Mouse (Mus musculus) liver, postnatal 0 days (tissue): ENCODE measurements around the gene Fgfr3. TPM values are rescaled to one million over a fixed set of nuclear protein-coding genes. Genes with fewer than 3 reads are reported as not detected.

Source experiments
- ATAC-seq: fragments of 200-750 bp; cut with Nextera tagmentation; 2 replicates; pipeline ENCODE4 v1.8.0; 2017; ENCODE audit warnings: mild to moderate bottlenecking, moderate library complexity
- DNase-seq: peaks from one replicate; pipeline ENCODE4 v3.0.0-alpha.2; 2016
- H3K27ac ChIP-seq: fragments of 300-500 bp; sonication (generic); 2 replicates; pipeline ENCODE4 v1.5.1; 2014; ENCODE audit warnings: antibody characterized with exemption, moderate library complexity, mild to moderate bottlenecking, low read depth
- H3K27me3 ChIP-seq: fragments of 300-500 bp; sonication (generic); 2 replicates; pipeline ENCODE4 v1.6.1; 2014; ENCODE audit warnings: low read length, control low read depth, mixed read lengths; ENCODE audit not compliant: insufficient read depth
- H3K36me3 ChIP-seq: fragments of 300-500 bp; sonication (generic); replicated peaks from 2 replicates; pipeline ENCODE4 v1.6.1; 2014; ENCODE audit warnings: mild to moderate bottlenecking, control low read depth, low read length, moderate library complexity, mixed read lengths; ENCODE audit not compliant: insufficient read depth
- H3K4me1 ChIP-seq: fragments of 300-500 bp; sonication (generic); 2 replicates; pipeline ENCODE4 v1.6.1; 2014; ENCODE audit warnings: antibody characterized with exemption, mild to moderate bottlenecking, control low read depth; ENCODE audit not compliant: insufficient read depth
- H3K4me2 ChIP-seq: fragments of 300-500 bp; sonication (generic); 2 replicates; pipeline ENCODE4 v1.6.1; 2014; ENCODE audit warnings: low read depth, mild to moderate bottlenecking, low read length, moderate library complexity, mixed read lengths
- H3K4me3 ChIP-seq: fragments of 300-500 bp; sonication (generic); 2 replicates; pipeline ENCODE4 v1.5.1; 2014; ENCODE audit warnings: low read depth, low read length
- H3K9ac ChIP-seq: fragments of 300-500 bp; sonication (generic); replicated peaks from 2 replicates; pipeline ENCODE4 v1.6.1; 2014; ENCODE audit warnings: mild to moderate bottlenecking, moderate library complexity
- H3K9me3 ChIP-seq: fragments of 300-500 bp; sonication (generic); 2 replicates; pipeline ENCODE4 v1.6.1; 2016; ENCODE audit warnings: mild to moderate bottlenecking, control low read depth, low read length, mixed read lengths
- CTCF ChIP-seq: sonication (generic); IDR thresholded peaks from 2 replicates; pipeline ENCODE4 v1.5.1; 2016; ENCODE audit warnings: antibody characterized with exemption, low read depth
- EP300 ChIP-seq: IDR thresholded peaks from 2 replicates; pipeline ENCODE4 v1.6.1; 2016; ENCODE audit warnings: antibody characterized with exemption, low read depth, mild to moderate bottlenecking
- WGBS: fragments of 180-500 bp; shearing (Covaris S2); extraction: QIAGEN DNeasy Blood & Tissue Kit; methylation state at CpG from one replicate; pipeline ENCODE4 v1.1.7; 2014; ENCODE audit not compliant: insufficient replicate concordance; 5-methylcytosine and 5-hydroxymethylcytosine counted together
- polyA plus RNA-seq: library from polyadenylated mRNA; unstranded; fragments of >200 nt; fragmentation: Nextera tagmentation; extraction: Ambion mirVana; gene quantifications from 2 replicates; pipeline ENCODE4 v1.2.1, GENCODE M21; 2015

The Fgfr3 gene
- polyA plus RNA-seq, 1 experiment from 2014 or later, result 1.3 TPM

GRCm38 (mm10) chr5:33733837-33734236 is 12.4 kb downstream of the Fgfr3 start:
- no peaks in the 10 kb centered on the region for H3K4me1 ChIP-seq

GRCm38 (mm10) chr5:33735412-33736092 is 14.1 kb downstream of the Fgfr3 start:
- H3K9me3 ChIP-seq, result no peaks in the 10 kb centered on the region
- no peak overlapping the region for H3K9ac ChIP-seq
- H3K36me3 ChIP-seq, result no peaks in the 10 kb centered on the region; the same call in 1 of the 2 replicates
- no peak overlapping the region for H3K4me2 ChIP-seq
- H3K4me3 ChIP-seq, result no peak overlapping the region
- TF ChIP-seq CTCF (no peak), EP300 (no peak)
- DNase-seq (no peak), ATAC-seq (no peak)
- H3K4me1 ChIP-seq, result no peaks in the 10 kb centered on the region; the same call in 1 of the 2 replicates
- H3K27me3 ChIP-seq, result no peaks in the 10 kb centered on the region
- H3K27ac ChIP-seq, result no peak overlapping the region
- WGBS, result 83% methylated on average over 16 of the region's 16 CpGs

More at GRCm38 (mm10) chr5:33733837-33734236, 12.4 kb downstream of the Fgfr3 start:
- H3K9me3 ChIP-seq, result no peaks in the 10 kb centered on the region
- no peak overlapping the region for H3K9ac ChIP-seq
- H3K27ac ChIP-seq, result no peak overlapping the region
- H3K4me3 ChIP-seq, result no peak overlapping the region
- no peak for ATAC-seq
- DNase-seq, result no peak
- no peaks in the 10 kb centered on the region; the same call in 1 of the 2 replicates for H3K36me3 ChIP-seq
- no peak overlapping the region for H3K4me2 ChIP-seq
- no peaks in the 10 kb centered on the region for H3K27me3 ChIP-seq
- no peak for TF ChIP-seq CTCF
- TF ChIP-seq EP300, result no peak
- whole genome bisulfite sequencing, result 88% methylated on average over 12 of the region's 12 CpGs

- no peak for TF ChIP-seq EP300
- no peak for TF ChIP-seq CTCF
- Histone ChIP-seq H3K4me1 (no peaks in the 10 kb centered on the region; the same call in 1 of the 2 replicates), H3K27me3 (no peaks in the 10 kb centered on the region), H3K36me3 (no peaks in the 10 kb centered on the region; the same call in 1 of the 2 replicates), H3K4me3 (no peak overlapping the region), H3K27ac (no peak overlapping the region), H3K9me3 (no peaks in the 10 kb centered on the region), H3K4me2 (no peak overlapping the region), H3K9ac (no peak overlapping the region)
- no peak for ATAC-seq
- WGBS, result 72% methylated on average over 9 of the region's 9 CpGs
- DNase-seq, result no peak
Observed at GRCm38 (mm10) chr5:33736230-33736629, 14.8 kb downstream of the Fgfr3 start.

- Histone ChIP-seq H3K4me3 (no peak overlapping the region), H3K9ac (no peak overlapping the region), H3K27ac (no peak overlapping the region), H3K9me3 (no peaks in the 10 kb centered on the region), H3K27me3 (no peaks in the 10 kb centered on the region), H3K36me3 (peaks cover 1% of the 10 kb centered on the region; the same call in 1 of the 2 replicates), H3K4me1 (no peaks in the 10 kb centered on the region; the same call in 1 of the 2 replicates), H3K4me2 (no peak overlapping the region)
- DNase-seq (peak; percentile 78), ATAC-seq (peak; percentile 36; the same call in 1 of the 2 replicates)
- 15% methylated on average over 7 of the region's 7 CpGs for WGBS
- TF ChIP-seq CTCF (peak; percentile 86), EP300 (no peak)
Observed at GRCm38 (mm10) chr5:33737903-33738321, 16.4 kb downstream of the Fgfr3 start.

GRCm38 (mm10) chr5:33738341-33738740 is 16.9 kb downstream of the Fgfr3 start:
- no peak overlapping the region for H3K4me2 ChIP-seq
- H3K9me3 ChIP-seq, result no peaks in the 10 kb centered on the region
- TF ChIP-seq EP300 (no peak), CTCF (no peak)
- no peaks in the 10 kb centered on the region; the same call in 1 of the 2 replicates for H3K4me1 ChIP-seq
- H3K9ac ChIP-seq, result no peak overlapping the region
- ATAC-seq (no peak), DNase-seq (no peak)
- H3K4me3 ChIP-seq, result no peak overlapping the region
- no peaks in the 10 kb centered on the region for H3K27me3 ChIP-seq
- H3K27ac ChIP-seq, result no peak overlapping the region
- peaks cover 5% of the 10 kb centered on the region for H3K36me3 ChIP-seq

GRCm38 (mm10) chr5:33740548-33740947 is 19.1 kb downstream of the Fgfr3 start:
- Histone ChIP-seq H3K27ac (no peak overlapping the region), H3K4me1 (no peaks in the 10 kb centered on the region; the same call in 1 of the 2 replicates), H3K4me2 (no peak overlapping the region), H3K36me3 (peaks cover 22% of the 10 kb centered on the region), H3K4me3 (no peak overlapping the region), H3K27me3 (no peaks in the 10 kb centered on the region), H3K9me3 (no peaks in the 10 kb centered on the region), H3K9ac (no peak overlapping the region)
- TF ChIP-seq EP300 (no peak), CTCF (no peak)
- DNase-seq (no peak), ATAC-seq (peak; percentile 59)
- WGBS, result 56% methylated on average over 4 of the region's 4 CpGs
